ENCODE assay signal across 11 mouse cellular contexts in genomic region chr1:62933288-62934099, GRCm38 (mm10).
DNase-seq lines count a peak whose midpoint lies in the region; ATAC-seq and TF ChIP-seq lines count a peak whose summit lies in the region.
"Had no signal": no experiment of that assay in that cellular context is flagged by ENCODE, and none has a peak within 500 bp of the region (broad histone marks: within the 10 kb centered on the region; RNA-seq: fewer than 3 reads in every experiment).

No protein-coding gene starts in this region.

- H3K4me1 ChIP-seq in hindbrain, embryonic 11.5 days (replicated peaks; ENCODE audit: control insufficient read depth, insufficient read depth, low read length): peaks cover 3% of the 10 kb centered on the region; the same call in 1 of the 2 replicates
- H3K4me1 ChIP-seq in midbrain, embryonic 16.5 days (ENCODE audit: control insufficient read depth, insufficient read depth, low read length): peaks cover 21% of the 10 kb centered on the region
- H3K4me1 ChIP-seq in heart, adult 2 months (ENCODE audit: control insufficient read depth, insufficient read depth, low read length): no peaks in the 10 kb centered on the region
- H3K4me1 ChIP-seq: heart, embryonic 12.5 days had no signal

- H3K9ac ChIP-seq in hindbrain, embryonic 11.5 days (ENCODE audit: low read depth, low read length): no peak overlapping the region
- no peak overlapping the region for H3K9ac ChIP-seq in midbrain, embryonic 16.5 days (ENCODE audit: low read depth, low read length)
- H3K9ac ChIP-seq in heart, adult 2 months (ENCODE audit: low read depth, low read length): no peak overlapping the region
- H3K9ac ChIP-seq: heart, embryonic 12.5 days; limb, embryonic 13.5 days had no signal

- no peaks in the 10 kb centered on the region for H3K9me3 ChIP-seq in hindbrain, embryonic 11.5 days (ENCODE audit: control insufficient read depth, low read length)
- no peaks in the 10 kb centered on the region for H3K9me3 ChIP-seq in midbrain, embryonic 16.5 days (replicated peaks; ENCODE audit: control insufficient read depth, low read length, poor library complexity, severe bottlenecking)
- H3K9me3 ChIP-seq: heart, embryonic 12.5 days; limb, embryonic 13.5 days had no signal

- TF ChIP-seq CTCF in Patski (IDR thresholded peaks at IDR 0.05): no peak
- no peak for TF ChIP-seq CTCF in heart, adult 2 months (IDR thresholded peaks at IDR 0.05)

- WGBS in hindbrain, embryonic 11.5 days: 73% methylated on average over 15 of the region's 15 CpGs
- 38% methylated on average over 15 of the region's 15 CpGs for WGBS in midbrain, embryonic 16.5 days
- WGBS in heart, adult 2 months: 82% methylated on average over 15 of the region's 15 CpGs

- ATAC-seq in Patski: peak; percentile 61
- ATAC-seq in hindbrain, embryonic 11.5 days (ENCODE audit: low FRiP score): peak; percentile 29; the same call in 1 of the 2 replicates
- peak; percentile 18; the same call in 1 of the 2 replicates for ATAC-seq in midbrain, embryonic 16.5 days
- ATAC-seq: activated CD4-positive, CD25-positive, alpha-beta regulatory T cell, adult 4 months had no signal

- no peak overlapping the region for H3K4me2 ChIP-seq in hindbrain, embryonic 11.5 days (replicated peaks; ENCODE audit: low read depth, low read length)
- no peak overlapping the region for H3K4me2 ChIP-seq in midbrain, embryonic 16.5 days (ENCODE audit: low read length)
- H3K4me2 ChIP-seq: heart, embryonic 12.5 days had no signal

- TF ChIP-seq POLR2A in heart, adult 2 months (IDR thresholded peaks at IDR 0.05; ENCODE audit: insufficient read depth, low read depth, low read length): no peak

- intact Hi-C loops in heart, adult 2 months (cut with DNase I): loop anchor here (10.0 kb wide), 1 partner anchor 1749 kb away; no protein-coding TSS in a partner anchor

- no peak overlapping the region for H3K27ac ChIP-seq in hindbrain, embryonic 11.5 days (ENCODE audit: low read depth, low read length)
- H3K27ac ChIP-seq in midbrain, embryonic 16.5 days (ENCODE audit: low read length): peak overlapping the region; percentile 64
- no peak overlapping the region for H3K27ac ChIP-seq in heart, adult 2 months
- H3K27ac ChIP-seq: limb, embryonic 13.5 days had no signal

- H3K4me3 ChIP-seq in hindbrain, embryonic 11.5 days (ENCODE audit: low read depth, low read length): no peak overlapping the region
- no peak overlapping the region for H3K4me3 ChIP-seq in midbrain, embryonic 16.5 days (ENCODE audit: low read depth, low read length)
- no peak overlapping the region for H3K4me3 ChIP-seq in heart, adult 2 months
- H3K4me3 ChIP-seq: heart, embryonic 12.5 days; limb, embryonic 13.5 days had no signal

- POLR2A ChIA-PET in Patski (lab: Charles Lee): interaction anchor here (0.6 kb wide), 1 partner anchor 33 kb away, joined by 3 read pairs; no protein-coding TSS in a partner anchor

- CTCF ChIA-PET in Patski (lab: Charles Lee): interaction anchor here (0.8 to 1.1 kb wide), 2 partner anchors 31 to 33 kb away, joined by 3 read pairs; no protein-coding TSS in a partner anchor

- no peaks in the 10 kb centered on the region for H3K27me3 ChIP-seq in Patski
- no peaks in the 10 kb centered on the region for H3K27me3 ChIP-seq in hindbrain, embryonic 11.5 days (ENCODE audit: control insufficient read depth, insufficient read depth, low read length)
- H3K27me3 ChIP-seq in midbrain, embryonic 16.5 days (ENCODE audit: control insufficient read depth, insufficient read depth, low read depth, low read length): no peaks in the 10 kb centered on the region; the same call in none of the 2 replicates
- no peaks in the 10 kb centered on the region for H3K27me3 ChIP-seq in heart, adult 2 months (ENCODE audit: control insufficient read depth, insufficient read depth, low read length)
- H3K27me3 ChIP-seq: heart, embryonic 12.5 days had no signal

- TF ChIP-seq EP300 in heart, adult 2 months (IDR thresholded peaks at IDR 0.05; ENCODE audit: insufficient read depth, low read depth, low read length): no peak

- H3K79me2 ChIP-seq in heart, adult 2 months (replicated peaks; ENCODE audit: control insufficient read depth, insufficient read depth, low read length): no peaks in the 10 kb centered on the region

- peak; percentile 17 for DNase-seq in Patski (ENCODE audit: low read depth, low spot score)
- DNase-seq in embryo, embryonic 11 days: peak; percentile 34
- no peak for DNase-seq in hindbrain, embryonic 11.5 days (ENCODE audit: low spot score)
- no peak for DNase-seq in heart, adult 2 months
- no peak for DNase-seq in left cerebral cortex, adult 8-10 months (ENCODE audit: low spot score in 2 of 2)
- no peak for DNase-seq in adrenal gland, adult 2 months
- DNase-seq: thymus, postnatal 4 days had no signal

- in situ Hi-C loops in Patski (cut with MboI; ENCODE audit: low pct_unique_long_range_greater_than_20kb): loop anchor here (5.0 kb wide), 2 partner anchors 146 to 231 kb away; partner anchors contain the start of gene Nrp2

- H3K36me3 ChIP-seq in hindbrain, embryonic 11.5 days (ENCODE audit: control insufficient read depth, insufficient read depth, low read length): no peaks in the 10 kb centered on the region
- H3K36me3 ChIP-seq in midbrain, embryonic 16.5 days (ENCODE audit: control insufficient read depth, insufficient read depth, low read length): no peaks in the 10 kb centered on the region
- no peaks in the 10 kb centered on the region for H3K36me3 ChIP-seq in heart, adult 2 months (ENCODE audit: control insufficient read depth, insufficient read depth, low read length)
- H3K36me3 ChIP-seq: heart, embryonic 12.5 days; limb, embryonic 13.5 days had no signal

Comparison
In these comparisons a context has a peak if more than half of its experiments do, and no peak if none do; other contexts are left out.
1. DNase-seq: peak in Patski (single experiment) and embryo, embryonic 11 days (single experiment); none in hindbrain, embryonic 11.5 days (single experiment), heart, adult 2 months (0 of 2), left cerebral cortex, adult 8-10 months (0 of 2) and adrenal gland, adult 2 months (single experiment).
2. Peak in every context shown above with its lines, with median percentiles within 50 percentile points of each other: ATAC-seq.